In genomic region chr12:86923837-86924236, GRCm38 (mm10) we compare ENCODE assay signal across 8 mouse cellular contexts. TPM values are rescaled to one million over a fixed set of nuclear protein-coding genes. Genes with fewer than 3 reads are reported as not detected.
DNase-seq lines count a peak whose midpoint lies in the region; ATAC-seq and TF ChIP-seq lines count a peak whose summit lies in the region.

No protein-coding gene starts in this region.

- no peaks in the 10 kb centered on the region for H3K9me3 ChIP-seq in hindbrain, postnatal 0 days (ENCODE audit: low read length)

- H3K9ac ChIP-seq in hindbrain, postnatal 0 days (replicated peaks; ENCODE audit: low read length): no peak overlapping the region

- peak overlapping the region; percentile 45; the same call in 1 of the 2 replicates for H3K27ac ChIP-seq in hindbrain, postnatal 0 days

- peak; percentile 89 for ATAC-seq in activated CD4-positive, CD25-positive, alpha-beta regulatory T cell, adult 4 months
- peak; percentile 81 for ATAC-seq in hindbrain, postnatal 0 days

- intact Hi-C loops in left cerebral cortex, postnatal 10 days (cut with DNase I): loop anchor here (5.0 kb wide), 1 partner anchor 127 kb away; no protein-coding TSS in a partner anchor

- TF ChIP-seq CTCF in hindbrain, postnatal 0 days (IDR thresholded peaks at IDR 0.05; ENCODE audit: low read depth): peak; percentile 97

- 3% methylated on average over 5 of the region's 5 CpGs for WGBS in hindbrain, postnatal 0 days

- no peak overlapping the region for H3K4me2 ChIP-seq in hindbrain, postnatal 0 days (ENCODE audit: low read depth, low read length)

- peaks cover 9% of the 10 kb centered on the region for H3K4me1 ChIP-seq in hindbrain, postnatal 0 days (ENCODE audit: insufficient read depth, low read length)

- no peaks in the 10 kb centered on the region for H3K36me3 ChIP-seq in hindbrain, postnatal 0 days (ENCODE audit: insufficient read depth, low read length)

- H3K27me3 ChIP-seq in hindbrain, postnatal 0 days (ENCODE audit: insufficient read depth, low read length): no peaks in the 10 kb centered on the region

- H3K4me3 ChIP-seq in hindbrain, postnatal 0 days (ENCODE audit: low read length): no peak overlapping the region

- DNase-seq in cerebellum, postnatal 36 days: peak; percentile 84 to 91
- peak; percentile 88 for DNase-seq in gastrocnemius, adult 18-20 months (ENCODE audit: low spot score)
- peak; percentile 91 for DNase-seq in hindbrain, postnatal 0 days (ENCODE audit: low spot score)
- DNase-seq in left cerebral cortex, postnatal 10 days (ENCODE audit: extremely low spot score in 1 of 2, low spot score in 2 of 2): peak; percentile 72 to 78
- DNase-seq in mesoderm, embryonic 11.5 days (ENCODE audit: low read depth, low spot score): peak; percentile 79
- DNase-seq in right cerebral cortex, postnatal 25 days: peak; percentile 59
- peak; percentile 76 for DNase-seq in urinary bladder, postnatal 25 days (ENCODE audit: low spot score)

RNA-seq across cellular contexts. Expression of gene Cipc, which starts 23.0 kb away (rescaled TPM):
- polyA plus RNA-seq in activated CD4-positive, CD25-positive, alpha-beta regulatory T cell, adult 4 months (2017; shearing (Covaris generic)): 10 to 100 TPM; 19.8 to 20.1 TPM
- 10 to 100 TPM; 30.9 to 34.6 TPM for total RNA-seq in gastrocnemius, adult 18-20 months (2021)
- 51.1 and 55.6 TPM in 2 replicates for total RNA-seq in hindbrain, postnatal 0 days (2014; rRNA removed)
- polyA plus RNA-seq in hindbrain, postnatal 0 days (2015; fragmentation: Nextera tagmentation; extraction: Ambion mirVana): 27.6 and 29.6 TPM in 2 replicates
- total RNA-seq in left cerebral cortex, postnatal 10 days (2021): 10 to 100 TPM; 59.9 to 61.9 TPM

RNA-seq across cellular contexts. Expression of gene Irf2bpl, which starts 39.2 kb away (rescaled TPM):
- polyA plus RNA-seq in activated CD4-positive, CD25-positive, alpha-beta regulatory T cell, adult 4 months (2017; shearing (Covaris generic)): 10 to 100 TPM in 1 of 2 experiments, 1 to 10 TPM in 1; 8.6 to 13.6 TPM
- 10 to 100 TPM; 20.3 to 24.8 TPM for total RNA-seq in gastrocnemius, adult 18-20 months (2021)
- total RNA-seq in hindbrain, postnatal 0 days (2014; rRNA removed): 146 and 159 TPM in 2 replicates
- 59.4 and 66.9 TPM in 2 replicates for polyA plus RNA-seq in hindbrain, postnatal 0 days (2015; fragmentation: Nextera tagmentation; extraction: Ambion mirVana)
- 10 to 100 TPM; 86.4 to 89.5 TPM for total RNA-seq in left cerebral cortex, postnatal 10 days (2021)
